Mouse (Mus musculus) heart, adult 9 months (tissue): ENCODE data around the gene St7.

Experiments
- DNase-seq, 2 experiments: peaks; one replicate each; pipeline ENCODE4 v3.0.0; 2022; ENCODE audit warnings: low spot score in 2 of 2

The St7 gene

DNA sequence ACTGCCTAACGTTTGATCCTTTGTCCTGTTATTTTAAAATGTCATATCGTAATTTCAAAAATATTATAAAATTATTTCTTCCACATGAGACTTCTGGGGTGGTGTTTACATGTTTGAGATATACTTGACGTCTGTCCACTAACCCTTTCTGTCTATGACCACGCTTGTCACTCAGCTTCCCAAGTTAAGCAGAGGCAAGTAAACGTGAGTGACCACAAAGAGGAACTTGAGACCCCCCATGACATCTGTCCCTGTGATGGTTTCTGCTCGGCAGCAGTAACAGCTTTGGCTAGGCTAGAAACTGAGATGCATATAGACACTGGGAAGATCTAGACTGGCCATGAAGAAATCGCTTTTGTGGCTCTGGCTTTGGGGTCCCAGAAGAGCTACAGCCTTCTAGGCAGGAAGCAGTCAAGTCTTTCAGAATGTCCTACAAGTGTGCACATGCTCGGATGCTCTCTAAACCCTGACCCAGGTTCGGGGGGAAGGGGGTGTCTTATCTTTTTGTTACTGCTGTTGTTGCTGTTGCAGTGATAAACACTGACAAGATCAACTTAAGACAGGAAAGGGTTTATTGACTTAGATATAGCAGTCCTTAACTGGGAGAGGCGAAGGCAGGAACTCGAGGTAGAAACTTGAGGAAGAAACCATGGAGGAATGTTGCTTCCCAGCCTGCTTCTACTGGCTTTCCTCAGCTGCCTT, 254.5 kb downstream of the St7 start:
- no peak for DNase-seq

- DNase-seq = no peak
These were observed 256.4 kb downstream of the St7 start for GRCm38 (mm10) chr6:17949103-17949502.

GRCm38 (mm10) chr6:17951779-17952178, 259.0 kb downstream of the St7 start:
- no peak for DNase-seq

DNA sequence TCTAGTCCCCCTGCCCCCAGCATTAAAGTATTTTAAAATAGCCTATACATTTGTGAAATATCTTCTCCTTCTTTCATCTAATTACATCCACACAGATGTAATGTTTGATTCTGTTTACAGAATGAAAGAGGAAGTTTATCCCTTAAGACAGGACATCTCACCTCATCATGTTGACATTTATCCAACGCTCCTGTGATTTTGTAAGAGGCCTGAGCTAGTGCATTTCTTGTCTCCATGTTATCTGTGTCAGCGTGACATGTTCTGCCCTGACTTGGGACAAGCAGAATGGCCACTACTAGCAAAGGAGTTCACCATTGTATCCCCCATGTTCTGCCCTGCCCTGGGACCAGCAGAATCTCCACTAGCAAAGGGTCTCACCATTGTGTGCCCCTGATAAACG, 270.7 kb downstream of the St7 start:
- DNase-seq = no peak

DNA sequence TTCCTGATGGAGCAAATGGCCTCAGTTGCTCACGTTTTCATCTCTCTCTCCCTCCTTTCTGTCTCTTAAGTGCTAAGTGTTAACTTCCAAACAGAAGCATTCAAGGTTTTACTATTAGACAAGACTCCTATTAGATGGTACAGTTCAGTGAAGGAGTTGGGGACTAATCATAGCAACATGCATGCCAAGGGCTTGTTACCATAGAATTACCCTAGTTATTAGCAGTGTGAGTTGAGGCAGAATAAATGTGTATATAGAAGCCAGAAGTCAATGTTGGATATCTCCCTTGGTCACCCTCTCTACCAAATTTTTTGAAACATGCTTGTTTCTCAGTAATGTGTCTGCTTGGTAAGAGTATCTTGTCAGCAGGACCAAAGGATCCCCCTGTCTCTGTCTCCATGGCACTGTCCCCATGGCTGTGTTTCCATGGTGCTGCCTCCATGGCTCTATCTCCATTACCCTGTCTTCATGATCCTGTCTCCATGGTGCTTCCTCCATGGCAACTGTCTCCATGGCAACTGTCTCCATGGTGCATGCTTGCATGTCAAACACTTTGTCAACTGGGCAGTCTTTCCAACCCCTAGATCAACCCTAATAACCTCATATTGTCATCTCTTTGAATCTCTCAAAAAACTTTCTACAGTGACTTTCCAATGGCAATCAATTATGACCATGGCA, 275.9 kb downstream of the St7 start:
- no peak for DNase-seq

- no peak for DNase-seq
These were observed 277.1 kb downstream of the St7 start for GRCm38 (mm10) chr6:17969815-17970214.

GRCm38 (mm10) chr6:17971393-17971792, 278.7 kb downstream of the St7 start:
- no peak for DNase-seq

DNA sequence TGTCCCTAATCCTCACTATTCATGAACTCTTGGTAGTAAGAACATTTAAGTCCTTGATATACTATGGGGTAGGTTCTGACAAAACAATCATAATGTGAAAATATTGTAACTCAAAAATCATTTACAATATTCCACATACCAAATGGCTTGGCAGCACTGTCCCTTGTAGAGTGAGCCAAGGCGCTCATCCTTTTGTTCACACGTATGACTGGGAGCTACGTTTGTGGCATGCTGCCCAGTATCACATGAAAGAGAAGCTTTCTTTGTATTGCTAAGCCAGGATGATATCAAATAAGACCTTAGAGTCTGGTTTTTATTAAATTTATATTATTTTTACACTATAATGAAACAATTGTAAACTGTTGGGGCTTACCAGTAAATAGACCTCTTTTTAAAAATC, 281.7 kb downstream of the St7 start:
- DNase-seq = no peak

DNA sequence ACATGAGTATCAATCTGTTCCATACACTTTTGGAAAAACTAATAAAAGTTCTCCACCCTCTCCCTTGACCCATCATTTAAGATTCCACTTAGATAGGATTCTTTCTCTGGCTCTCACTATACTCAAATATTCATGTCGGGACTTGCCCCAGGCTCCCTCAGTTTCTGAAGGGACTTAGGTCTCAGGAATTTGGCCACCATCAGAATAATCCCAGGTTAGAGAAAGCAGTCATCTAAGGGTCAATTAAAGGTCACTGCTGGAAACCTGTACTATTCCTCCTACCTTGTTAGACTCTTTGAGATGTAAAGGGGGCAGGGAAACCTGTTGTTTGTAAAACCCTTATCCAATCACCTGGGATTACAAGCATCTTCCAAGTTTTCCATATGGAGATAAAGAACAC, 284.4 kb downstream of the St7 start:
- no peak for DNase-seq

DNA sequence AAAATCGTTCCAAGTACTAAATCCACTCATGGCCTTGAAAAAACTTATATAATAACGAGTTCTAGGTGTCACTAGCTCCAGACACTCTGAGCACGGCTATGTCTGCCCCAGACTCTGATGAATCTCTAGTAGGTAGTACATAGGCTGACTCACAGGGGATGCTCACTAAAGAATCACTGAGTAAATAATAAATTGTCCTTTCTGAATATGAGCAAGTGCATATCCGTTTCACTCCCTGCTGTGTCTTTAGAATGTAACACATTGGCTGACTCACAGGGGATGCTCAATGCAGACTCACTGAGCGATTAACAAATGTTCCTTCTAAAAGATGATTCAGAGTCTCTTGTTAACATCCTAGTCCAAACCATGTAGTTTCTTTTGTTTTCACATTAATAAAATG, 285.6 kb downstream of the St7 start:
- DNase-seq = no peak

DNA sequence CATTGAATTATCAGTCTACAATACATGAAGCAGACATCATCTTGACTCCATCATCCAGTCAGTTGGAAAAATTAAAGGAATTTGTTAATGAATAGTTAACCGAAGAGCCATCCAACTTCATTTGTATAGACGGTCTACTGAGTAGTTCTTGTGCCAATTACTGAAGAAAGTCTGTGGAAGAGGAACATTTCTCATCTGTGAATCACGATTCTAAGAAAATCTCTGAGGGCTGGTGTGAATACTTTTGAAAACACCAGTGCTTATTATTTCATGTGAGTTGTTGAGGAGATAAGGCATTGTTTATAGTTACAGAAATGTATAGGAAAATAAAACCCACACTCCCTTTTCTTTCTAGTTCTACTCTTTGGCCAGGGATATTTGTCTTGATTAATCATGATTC, 286.1 kb downstream of the St7 start:
- no peak for DNase-seq

DNA sequence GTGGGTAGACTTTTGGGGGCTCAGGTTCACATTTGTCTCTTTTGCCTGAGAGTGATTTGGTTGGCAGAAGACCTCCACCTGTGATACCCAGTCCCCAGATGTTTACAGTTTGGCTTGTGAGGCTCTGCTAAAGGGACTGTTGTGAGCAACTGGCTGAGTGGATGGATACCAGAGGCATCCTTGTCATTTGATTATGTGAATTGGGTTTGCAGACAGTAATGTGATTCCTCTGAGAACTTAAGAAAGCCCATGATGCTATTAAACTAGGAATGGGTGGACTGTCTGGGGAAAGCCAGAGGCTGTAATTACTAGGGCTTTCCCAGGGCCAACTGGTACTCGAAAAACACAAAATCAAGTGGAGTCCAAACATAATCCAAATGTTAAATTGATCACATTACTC, 286.6 kb downstream of the St7 start:
- no peak for DNase-seq

DNA sequence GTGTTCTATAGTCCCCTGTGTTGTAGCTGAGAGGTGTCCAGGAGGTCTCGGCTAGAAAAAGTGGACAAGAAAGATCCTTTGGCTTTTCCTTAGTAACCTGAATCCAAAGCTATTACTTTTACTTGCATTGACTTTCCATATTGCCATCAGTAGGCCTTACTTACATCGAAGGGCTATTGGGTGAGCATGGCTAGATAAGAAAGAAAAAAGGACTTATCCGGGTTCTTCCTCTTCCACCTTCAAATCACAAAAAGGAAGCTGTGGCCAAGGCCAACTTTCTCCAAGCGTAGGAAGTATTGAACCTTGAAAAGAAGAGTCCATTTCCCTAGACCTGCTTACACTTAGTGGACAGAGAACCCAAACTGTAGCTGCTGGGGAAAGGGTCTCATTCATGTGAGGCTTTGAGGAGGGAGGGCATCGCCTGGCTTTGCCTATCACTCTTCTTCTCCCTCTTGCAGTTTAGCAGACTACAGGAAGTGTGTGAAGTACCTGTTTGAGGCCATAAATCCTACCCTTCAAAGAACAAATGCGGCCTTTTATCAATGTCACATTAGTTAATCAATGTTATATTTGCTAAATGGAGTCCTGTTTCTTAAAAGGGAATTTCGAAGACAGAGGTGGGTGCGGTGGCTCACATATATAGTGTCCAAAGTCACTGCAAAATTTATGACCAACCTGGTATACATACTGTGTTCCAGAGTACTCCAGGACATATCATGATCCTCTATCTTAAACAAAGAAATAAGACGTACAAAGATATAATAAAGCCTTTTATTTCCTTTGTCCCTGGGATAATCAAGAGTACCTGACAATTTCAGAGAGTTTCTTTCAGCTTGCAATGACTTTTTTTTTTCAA, 297.7 kb downstream of the St7 start:
- DNase-seq = no peak

DNA sequence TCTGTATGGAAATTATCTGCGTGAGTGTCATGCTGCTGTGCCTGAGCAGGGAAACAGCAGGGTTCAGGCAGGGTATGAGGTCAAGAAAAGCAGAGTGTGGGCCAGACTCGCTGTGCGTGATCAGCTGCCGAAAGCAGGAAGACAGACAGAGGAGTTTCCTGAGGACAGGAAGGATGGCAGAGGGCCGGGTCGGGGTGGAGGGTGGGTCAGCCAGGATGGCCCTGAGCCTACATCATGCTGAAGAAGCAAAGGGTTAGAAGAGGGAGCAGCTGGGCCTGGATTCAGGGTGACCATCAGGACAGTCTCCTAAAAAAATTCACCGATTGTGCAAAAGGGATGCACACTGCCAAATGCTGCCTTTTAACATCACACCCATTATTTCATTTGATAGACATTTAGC, 298.9 kb downstream of the St7 start:
- DNase-seq = peak in 1 of 2 experiments; percentile 2
